Mouse (Mus musculus): Measurements from ENCODE around the gene Mmaa. TPM values are rescaled to one million over a fixed set of nuclear protein-coding genes. Genes with fewer than 3 reads are reported as not detected.

Gene Mmaa
- 8.6 and 9.1 TPM in 2 replicates for polyA plus RNA-seq (2016; fragmentation: Nextera tagmentation; extraction: Ambion mirVana)

DNA sequence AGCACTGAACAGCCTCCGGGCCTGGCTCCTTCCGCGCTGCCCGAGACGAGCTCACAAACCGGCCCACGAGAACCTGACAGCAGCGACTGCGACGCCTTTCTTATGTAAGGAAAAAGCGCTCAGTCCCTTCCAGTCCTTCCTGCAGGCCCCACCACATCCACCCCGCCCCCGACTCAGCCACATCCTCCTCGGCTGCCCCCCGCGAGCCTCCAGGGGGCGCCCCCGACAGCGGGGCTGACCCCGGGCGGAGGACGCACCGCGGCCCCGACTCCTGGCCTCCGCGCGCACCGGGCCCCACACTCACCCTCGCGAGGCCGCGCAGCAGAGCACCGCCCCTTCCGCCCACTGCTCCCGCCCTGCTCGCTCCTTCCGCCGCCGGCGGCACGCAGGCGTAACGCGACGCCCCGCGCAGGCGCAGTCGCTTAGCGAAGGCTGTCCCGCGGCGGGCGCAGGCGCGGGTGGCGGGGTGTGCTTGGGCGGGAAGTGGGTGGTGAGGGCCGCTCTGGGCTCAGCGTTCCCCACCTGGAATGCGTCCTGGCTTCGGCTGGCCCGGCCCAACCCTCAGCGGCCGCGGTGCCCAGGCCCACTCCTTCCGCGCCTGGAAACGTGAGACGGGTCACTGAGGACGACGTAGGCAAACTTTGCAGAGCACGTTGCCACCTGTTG lies at the start of gene Mmaa:
Gene Mmaa, minus strand, starts transcription at position 328 of the 666 bp plus-strand sequence.
- 1% methylated on average over 74 of the region's 74 CpGs for WGBS
- no peaks in the 10 kb centered on the region for H3K9me3 ChIP-seq (replicated peaks)
- H3K36me3 ChIP-seq = no peaks in the 10 kb centered on the region
- DNase-seq (ENCODE audit: low spot score) = peak; percentile 98
- H3K27me3 ChIP-seq (ENCODE audit: low read depth, poor library complexity, severe bottlenecking) = no peaks in the 10 kb centered on the region
- peak within 1 kb of the TSS; percentile 77 for H3K4me3 ChIP-seq
- peaks cover 37% of the 10 kb centered on the region for H3K4me1 ChIP-seq
- H3K27ac ChIP-seq (replicated peaks) = peak within 1 kb of the TSS; percentile 97

DNA sequence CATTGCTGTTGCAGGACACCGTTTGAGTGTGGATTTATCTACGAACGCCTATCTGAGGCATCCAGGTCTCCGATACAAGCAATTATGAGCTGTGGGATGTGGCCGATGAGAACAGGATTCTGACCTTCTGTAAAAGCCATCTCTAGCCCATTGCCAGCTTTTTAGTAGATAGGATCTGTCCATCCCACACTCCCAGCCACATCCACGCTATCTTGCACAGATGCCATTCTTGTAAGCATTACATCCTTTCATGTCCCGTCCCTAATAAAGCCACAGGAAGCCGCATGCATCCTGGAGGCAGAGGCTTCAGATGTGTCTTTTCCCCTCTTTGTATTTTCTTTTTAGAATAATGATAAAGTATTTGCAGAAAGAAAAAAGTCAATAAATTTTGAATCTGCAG lies 46.5 kb upstream of the Mmaa start:
- no peak for DNase-seq (ENCODE audit: low spot score)
- peaks cover 86% of the 10 kb centered on the region for H3K36me3 ChIP-seq
- no peaks in the 10 kb centered on the region for H3K9me3 ChIP-seq (replicated peaks)
- H3K27ac ChIP-seq (replicated peaks) = no peak overlapping the region
- H3K4me1 ChIP-seq = no peaks in the 10 kb centered on the region
- H3K4me3 ChIP-seq = no peak overlapping the region
- WGBS = 92% methylated on average over 8 of the region's 8 CpGs
- H3K27me3 ChIP-seq (ENCODE audit: low read depth, poor library complexity, severe bottlenecking) = no peaks in the 10 kb centered on the region

DNA sequence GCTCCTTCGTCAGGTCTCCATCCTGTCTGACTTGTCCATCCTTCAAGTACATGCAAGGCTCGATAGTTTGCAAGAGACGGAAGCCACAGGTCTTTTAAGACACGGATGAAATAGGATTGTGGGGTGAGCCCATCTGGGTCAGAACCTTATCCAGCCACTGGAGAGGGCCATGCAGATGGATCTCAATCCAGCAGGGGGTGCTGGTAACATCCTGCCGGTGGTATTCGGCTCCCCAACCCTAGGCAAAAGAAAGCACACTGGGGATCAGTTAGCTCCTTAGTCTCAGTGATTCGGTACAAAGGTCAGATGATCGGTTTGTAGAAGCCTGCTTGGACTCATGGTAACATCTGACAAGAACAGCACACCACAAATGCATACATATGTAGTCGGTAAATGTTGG lies 44.8 kb upstream of the Mmaa start:
- H3K4me1 ChIP-seq = no peaks in the 10 kb centered on the region
- no peak overlapping the region for H3K27ac ChIP-seq (replicated peaks)
- DNase-seq (ENCODE audit: low spot score) = no peak
- no peak overlapping the region for H3K4me3 ChIP-seq
- peaks cover 75% of the 10 kb centered on the region for H3K36me3 ChIP-seq
- H3K27me3 ChIP-seq (ENCODE audit: low read depth, poor library complexity, severe bottlenecking) = no peaks in the 10 kb centered on the region
- WGBS = 81% methylated on average over 9 of the region's 9 CpGs
- H3K9me3 ChIP-seq (replicated peaks) = no peaks in the 10 kb centered on the region

- no peak overlapping the region for H3K4me3 ChIP-seq
- no peak for DNase-seq (ENCODE audit: low spot score)
- peaks cover 66% of the 10 kb centered on the region for H3K36me3 ChIP-seq
- no peaks in the 10 kb centered on the region for H3K9me3 ChIP-seq (replicated peaks)
- WGBS = 96% methylated on average over 10 of the region's 10 CpGs
- H3K27ac ChIP-seq (replicated peaks) = no peak overlapping the region
- H3K4me1 ChIP-seq = no peaks in the 10 kb centered on the region
- H3K27me3 ChIP-seq (ENCODE audit: low read depth, poor library complexity, severe bottlenecking) = no peaks in the 10 kb centered on the region
Observed at GRCm38 (mm10) chr8:79338619-79339018, 43.9 kb upstream of the Mmaa start.

- no peak overlapping the region for H3K27ac ChIP-seq (replicated peaks)
- peaks cover 3% of the 10 kb centered on the region; the same call in 1 of the 2 replicates for H3K4me1 ChIP-seq
- WGBS = 91% methylated on average over 22 of the region's 22 CpGs
- no peaks in the 10 kb centered on the region for H3K27me3 ChIP-seq (ENCODE audit: low read depth, poor library complexity, severe bottlenecking)
- no peak for DNase-seq (ENCODE audit: low spot score)
- no peak overlapping the region for H3K4me3 ChIP-seq
- peaks cover 5% of the 10 kb centered on the region for H3K36me3 ChIP-seq
- no peaks in the 10 kb centered on the region for H3K9me3 ChIP-seq (replicated peaks)
Observed at GRCm38 (mm10) chr8:79332109-79332900, 37.6 kb upstream of the Mmaa start.

- Histone ChIP-seq H3K4me3 (no peak overlapping the region), H3K27ac (replicated peaks) (no peak overlapping the region), H3K36me3 (no peaks in the 10 kb centered on the region), H3K27me3 (ENCODE audit: low read depth, poor library complexity, severe bottlenecking) (no peaks in the 10 kb centered on the region), H3K9me3 (replicated peaks) (no peaks in the 10 kb centered on the region), H3K4me1 (peaks cover 3% of the 10 kb centered on the region; the same call in 1 of the 2 replicates)
- DNase-seq (ENCODE audit: low spot score) = no peak
- 90% methylated on average over 2 of the region's 2 CpGs for WGBS
Observed at GRCm38 (mm10) chr8:79331571-79331970, 36.8 kb upstream of the Mmaa start.

- Histone ChIP-seq H3K4me1 (peaks cover 3% of the 10 kb centered on the region; the same call in 1 of the 2 replicates), H3K4me3 (no peak overlapping the region), H3K9me3 (replicated peaks) (no peaks in the 10 kb centered on the region), H3K27ac (replicated peaks) (no peak overlapping the region), H3K36me3 (no peaks in the 10 kb centered on the region), H3K27me3 (ENCODE audit: low read depth, poor library complexity, severe bottlenecking) (no peaks in the 10 kb centered on the region)
- no peak for DNase-seq (ENCODE audit: low spot score)
- 90% methylated on average over 9 of the region's 9 CpGs for WGBS
Observed at GRCm38 (mm10) chr8:79331017-79331416, 36.3 kb upstream of the Mmaa start.

GRCm38 (mm10) chr8:79329735-79330134 lies 35.0 kb upstream of the Mmaa start:
- H3K4me3 ChIP-seq = no peak overlapping the region
- no peak for DNase-seq (ENCODE audit: low spot score)
- H3K27ac ChIP-seq (replicated peaks) = no peak overlapping the region
- no peaks in the 10 kb centered on the region for H3K36me3 ChIP-seq
- no peaks in the 10 kb centered on the region for H3K9me3 ChIP-seq (replicated peaks)
- no peaks in the 10 kb centered on the region for H3K27me3 ChIP-seq (ENCODE audit: low read depth, poor library complexity, severe bottlenecking)
- 83% methylated on average over 2 of the region's 2 CpGs for WGBS
- H3K4me1 ChIP-seq = peaks cover 10% of the 10 kb centered on the region; the same call in 1 of the 2 replicates

DNA sequence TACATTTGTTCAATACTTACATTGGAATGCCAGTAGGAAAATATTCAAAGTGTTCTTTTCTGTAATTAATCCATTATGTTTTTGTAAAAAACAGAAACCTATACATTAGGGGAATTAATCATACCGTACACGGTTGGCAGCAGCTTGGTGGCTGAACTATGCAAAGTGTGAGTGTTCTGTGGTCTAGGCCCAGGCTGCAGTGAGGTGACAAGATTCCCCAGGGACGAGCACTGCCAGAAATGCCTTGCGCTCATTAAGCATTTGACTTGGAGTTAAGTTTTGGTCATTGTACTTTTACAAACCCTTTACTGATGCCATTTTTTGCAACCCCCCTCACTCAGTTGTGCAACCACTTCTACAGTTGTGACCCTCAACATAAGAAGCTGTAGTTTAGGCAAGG lies 34.4 kb upstream of the Mmaa start:
- H3K4me3 ChIP-seq = no peak overlapping the region
- no peak overlapping the region for H3K27ac ChIP-seq (replicated peaks)
- H3K27me3 ChIP-seq (ENCODE audit: low read depth, poor library complexity, severe bottlenecking) = no peaks in the 10 kb centered on the region
- no peaks in the 10 kb centered on the region for H3K36me3 ChIP-seq
- no peaks in the 10 kb centered on the region for H3K9me3 ChIP-seq (replicated peaks)
- peak; percentile 8 for DNase-seq (ENCODE audit: low spot score)
- WGBS = 96% methylated on average over 4 of the region's 4 CpGs
- H3K4me1 ChIP-seq = peaks cover 14% of the 10 kb centered on the region; the same call in 1 of the 2 replicates

GRCm38 (mm10) chr8:79325510-79325909 lies 30.8 kb upstream of the Mmaa start:
- Histone ChIP-seq H3K27ac (replicated peaks) (0 out of 2 replicates have a peak overlapping the region, but pooled peaks have one; percentile 1), H3K4me1 (peaks cover 14% of the 10 kb centered on the region; the same call in 1 of the 2 replicates), H3K27me3 (ENCODE audit: low read depth, poor library complexity, severe bottlenecking) (no peaks in the 10 kb centered on the region), H3K9me3 (replicated peaks) (no peaks in the 10 kb centered on the region), H3K4me3 (no peak overlapping the region), H3K36me3 (no peaks in the 10 kb centered on the region)
- 81% methylated on average over 6 of the region's 6 CpGs for WGBS
- DNase-seq (ENCODE audit: low spot score) = no peak

GRCm38 (mm10) chr8:79324928-79325327 lies 30.2 kb upstream of the Mmaa start:
- H3K27me3 ChIP-seq (ENCODE audit: low read depth, poor library complexity, severe bottlenecking) = no peaks in the 10 kb centered on the region
- DNase-seq (ENCODE audit: low spot score) = no peak
- WGBS = 80% methylated on average over 5 of the region's 5 CpGs
- H3K27ac ChIP-seq (replicated peaks) = 0 out of 2 replicates have a peak overlapping the region, but pooled peaks have one; percentile 1
- no peaks in the 10 kb centered on the region for H3K36me3 ChIP-seq
- H3K9me3 ChIP-seq (replicated peaks) = no peaks in the 10 kb centered on the region
- H3K4me1 ChIP-seq = peaks cover 14% of the 10 kb centered on the region; the same call in 1 of the 2 replicates
- no peak overlapping the region for H3K4me3 ChIP-seq

DNA sequence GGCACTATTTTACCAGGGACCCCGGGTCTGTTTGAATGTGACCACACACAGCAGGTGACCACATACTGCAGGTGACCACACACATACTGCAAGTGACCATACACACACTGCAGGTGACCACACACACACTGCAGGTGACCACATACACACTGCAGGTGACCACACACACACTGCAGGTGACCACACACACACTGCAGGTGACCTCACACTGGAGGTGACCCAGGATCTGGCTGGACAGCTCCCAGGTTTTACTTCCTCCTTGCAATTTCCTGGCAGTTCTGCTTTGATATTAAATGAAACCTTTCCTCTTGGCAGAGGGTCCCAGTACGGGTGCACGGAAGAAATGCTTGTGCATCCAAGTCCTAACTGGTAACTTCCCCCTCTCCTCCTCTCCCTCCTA lies 29.3 kb upstream of the Mmaa start:
- 66% methylated on average over 3 of the region's 3 CpGs for WGBS
- peaks cover 14% of the 10 kb centered on the region; the same call in 1 of the 2 replicates for H3K4me1 ChIP-seq

GRCm38 (mm10) chr8:79323121-79323520 lies 28.4 kb upstream of the Mmaa start:
- no peak for DNase-seq (ENCODE audit: low spot score)
- H3K4me1 ChIP-seq = peaks cover 14% of the 10 kb centered on the region; the same call in 1 of the 2 replicates
- H3K36me3 ChIP-seq = no peaks in the 10 kb centered on the region
- H3K9me3 ChIP-seq (replicated peaks) = no peaks in the 10 kb centered on the region
- no peak overlapping the region for H3K27ac ChIP-seq (replicated peaks)
- H3K4me3 ChIP-seq = no peak overlapping the region
- 72% methylated on average over 7 of the region's 7 CpGs for WGBS
- H3K27me3 ChIP-seq (ENCODE audit: low read depth, poor library complexity, severe bottlenecking) = no peaks in the 10 kb centered on the region

More for the DNA sequence above, 29.3 kb upstream of the Mmaa start:
- no peak overlapping the region for H3K4me3 ChIP-seq
- DNase-seq (ENCODE audit: low spot score) = no peak
- H3K27ac ChIP-seq (replicated peaks) = no peak overlapping the region
- H3K9me3 ChIP-seq (replicated peaks) = no peaks in the 10 kb centered on the region
- H3K36me3 ChIP-seq = no peaks in the 10 kb centered on the region
- H3K27me3 ChIP-seq (ENCODE audit: low read depth, poor library complexity, severe bottlenecking) = no peaks in the 10 kb centered on the region

Measured in midbrain, embryonic 10.5 days (tissue).